Mouse (Mus musculus) intestine, embryonic 14.5 days (tissue): ENCODE data around the gene Ift52. TPM values are rescaled to one million over a fixed set of nuclear protein-coding genes. Genes with fewer than 3 reads are reported as not detected.

Experiments
- ATAC-seq: fragments of 200-750 bp; cut with Nextera tagmentation; replicated peaks from 2 replicates; pipeline ENCODE4 v1.8.0; 2017; ENCODE audit warnings: low read depth, moderate number of reproducible peaks, moderate TSS enrichment, moderate library complexity; ENCODE audit not compliant: low FRiP score, low TSS enrichment
- DNase-seq: peaks from one replicate; pipeline ENCODE4 v3.0.0-alpha.2; 2018; ENCODE audit warnings: low spot score
- H3K27ac ChIP-seq: fragments of 300-500 bp; sonication (generic); 2 replicates; pipeline ENCODE4 v1.5.1; 2014; ENCODE audit warnings: low read depth, mild to moderate bottlenecking, control low read depth
- H3K27me3 ChIP-seq: fragments of 300-500 bp; sonication (generic); replicated peaks from 2 replicates; pipeline ENCODE4 v1.6.1; 2014; ENCODE audit warnings: low read length, control low read depth; ENCODE audit not compliant: control insufficient read depth, insufficient read depth
- H3K36me3 ChIP-seq: fragments of 300-500 bp; sonication (generic); 2 replicates; pipeline ENCODE4 v1.6.1; 2014; ENCODE audit warnings: low read length, control low read depth; ENCODE audit not compliant: control insufficient read depth, insufficient read depth
- H3K4me1 ChIP-seq: fragments of 300-500 bp; sonication (generic); replicated peaks from 2 replicates; pipeline ENCODE4 v1.6.1; 2014; ENCODE audit warnings: low read length, control low read depth, mixed read lengths; ENCODE audit not compliant: control insufficient read depth, insufficient read depth
- H3K4me2 ChIP-seq: fragments of 300-500 bp; sonication (generic); 2 replicates; pipeline ENCODE4 v1.6.1; 2014; ENCODE audit warnings: low read length
- H3K4me3 ChIP-seq: fragments of 300-500 bp; sonication (generic); 2 replicates; pipeline ENCODE4 v1.5.1; 2014; ENCODE audit warnings: low read depth, low read length, control low read depth, mixed read lengths
- H3K9ac ChIP-seq: fragments of 300-500 bp; sonication (generic); 2 replicates; pipeline ENCODE4 v1.6.1; 2014; ENCODE audit warnings: mild to moderate bottlenecking, low read length
- H3K9me3 ChIP-seq: fragments of 300-500 bp; sonication (generic); 2 replicates; pipeline ENCODE4 v1.6.1; 2016; ENCODE audit warnings: low read length, control low read depth; ENCODE audit not compliant: control insufficient read depth
- WGBS: fragments of 180-500 bp; shearing (Covaris S2); extraction: QIAGEN DNeasy Blood & Tissue Kit; methylation state at CpG from one replicate; pipeline ENCODE4 v1.1.7; 2014; 5-methylcytosine and 5-hydroxymethylcytosine counted together
- polyA plus RNA-seq: library from polyadenylated mRNA; unstranded; fragments of >200 nt; fragmentation: Nextera tagmentation; extraction: Ambion mirVana; gene quantifications from 2 replicates; pipeline ENCODE4 v1.2.1, GENCODE M21; 2014

Gene Ift52
- 45.6 and 54.3 TPM in 2 replicates for polyA plus RNA-seq

- peak within 1 kb of the TSS; percentile 89 for H3K4me3 ChIP-seq
- no peaks in the 10 kb centered on the region for H3K27me3 ChIP-seq
- peak within 1 kb of the TSS; percentile 63 for H3K4me2 ChIP-seq
- H3K9me3 ChIP-seq, result no peaks in the 10 kb centered on the region
- DNase-seq, result peak; percentile 99
- under 1% methylated on average over 57 of the region's 57 CpGs for WGBS
- H3K36me3 ChIP-seq, result no peaks in the 10 kb centered on the region
- peaks cover 8% of the 10 kb centered on the region; the same call in 1 of the 2 replicates for H3K4me1 ChIP-seq
- peak within 1 kb of the TSS; percentile 62 for H3K27ac ChIP-seq
- peak within 1 kb of the TSS; percentile 73 for H3K9ac ChIP-seq
- ATAC-seq, result peak; percentile 96
Observed at GRCm38 (mm10) chr2:163016916-163017743, at the start of gene Ift52. Ift52 (plus strand) TSS chr2:163017354.

GRCm38 (mm10) chr2:162968357-162968756 is 48.8 kb upstream of the Ift52 start:
- DNase-seq, result peak; percentile 68
- H3K36me3 ChIP-seq, result no peaks in the 10 kb centered on the region
- H3K4me3 ChIP-seq, result no peak overlapping the region
- WGBS, result 9% methylated on average over 5 of the region's 5 CpGs
- no peak overlapping the region for H3K9ac ChIP-seq
- H3K27me3 ChIP-seq, result no peaks in the 10 kb centered on the region
- no peak overlapping the region for H3K27ac ChIP-seq
- peak; percentile 50; the same call in 1 of the 2 replicates for ATAC-seq
- no peaks in the 10 kb centered on the region for H3K9me3 ChIP-seq
- no peaks in the 10 kb centered on the region; the same call in 1 of the 2 replicates for H3K4me1 ChIP-seq
- H3K4me2 ChIP-seq, result no peak overlapping the region

GRCm38 (mm10) chr2:162969101-162969500 is 48.1 kb upstream of the Ift52 start:
- no peak overlapping the region for H3K9ac ChIP-seq
- no peaks in the 10 kb centered on the region for H3K36me3 ChIP-seq
- no peaks in the 10 kb centered on the region; the same call in 1 of the 2 replicates for H3K4me1 ChIP-seq
- no peak overlapping the region for H3K4me2 ChIP-seq
- DNase-seq (no peak), ATAC-seq (no peak)
- H3K27ac ChIP-seq, result no peak overlapping the region
- WGBS, result 85% methylated on average over 3 of the region's 3 CpGs
- H3K27me3 ChIP-seq, result no peaks in the 10 kb centered on the region
- no peak overlapping the region for H3K4me3 ChIP-seq
- no peaks in the 10 kb centered on the region for H3K9me3 ChIP-seq

- DNase-seq (no peak), ATAC-seq (no peak)
- no peak overlapping the region for H3K4me2 ChIP-seq
- no peaks in the 10 kb centered on the region for H3K27me3 ChIP-seq
- 89% methylated on average over 6 of the region's 6 CpGs for WGBS
- no peaks in the 10 kb centered on the region; the same call in 1 of the 2 replicates for H3K4me1 ChIP-seq
- H3K9ac ChIP-seq, result no peak overlapping the region
- no peak overlapping the region for H3K4me3 ChIP-seq
- H3K36me3 ChIP-seq, result no peaks in the 10 kb centered on the region
- no peak overlapping the region for H3K27ac ChIP-seq
- no peaks in the 10 kb centered on the region for H3K9me3 ChIP-seq
Observed at GRCm38 (mm10) chr2:162970896-162971295, 46.3 kb upstream of the Ift52 start.

GRCm38 (mm10) chr2:162972752-162973151 is 44.4 kb upstream of the Ift52 start:
- 32% methylated on average over 7 of the region's 7 CpGs for WGBS
- DNase-seq (no peak), ATAC-seq (no peak)
- Histone ChIP-seq H3K9me3 (no peaks in the 10 kb centered on the region), H3K36me3 (no peaks in the 10 kb centered on the region), H3K27me3 (no peaks in the 10 kb centered on the region), H3K27ac (no peak overlapping the region), H3K9ac (no peak overlapping the region), H3K4me3 (no peak overlapping the region), H3K4me1 (no peaks in the 10 kb centered on the region; the same call in 1 of the 2 replicates), H3K4me2 (no peak overlapping the region)

GRCm38 (mm10) chr2:162973206-162973605 is 43.9 kb upstream of the Ift52 start:
- Histone ChIP-seq H3K4me1 (no peaks in the 10 kb centered on the region; the same call in 1 of the 2 replicates), H3K4me2 (no peak overlapping the region), H3K36me3 (no peaks in the 10 kb centered on the region), H3K4me3 (no peak overlapping the region), H3K9ac (no peak overlapping the region), H3K27ac (no peak overlapping the region), H3K9me3 (no peaks in the 10 kb centered on the region), H3K27me3 (no peaks in the 10 kb centered on the region)
- ATAC-seq (no peak), DNase-seq (no peak)
- WGBS, result 63% methylated on average over 5 of the region's 5 CpGs

GRCm38 (mm10) chr2:162973637-162974036 is 43.5 kb upstream of the Ift52 start:
- ATAC-seq (no peak), DNase-seq (no peak)
- no peaks in the 10 kb centered on the region for H3K27me3 ChIP-seq
- no peaks in the 10 kb centered on the region for H3K9me3 ChIP-seq
- 15% methylated on average over 11 of the region's 11 CpGs for WGBS
- no peak overlapping the region for H3K4me3 ChIP-seq
- no peak overlapping the region for H3K4me2 ChIP-seq
- H3K27ac ChIP-seq, result no peak overlapping the region
- H3K9ac ChIP-seq, result no peak overlapping the region
- H3K4me1 ChIP-seq, result no peaks in the 10 kb centered on the region; the same call in 1 of the 2 replicates
- H3K36me3 ChIP-seq, result no peaks in the 10 kb centered on the region

- 80% methylated on average over 11 of the region's 11 CpGs for WGBS
- ATAC-seq, result no peak
Observed at GRCm38 (mm10) chr2:162975157-162975775, 41.9 kb upstream of the Ift52 start.

More at GRCm38 (mm10) chr2:162975157-162975775, 41.9 kb upstream of the Ift52 start:
- Histone ChIP-seq H3K9ac (no peak overlapping the region), H3K4me3 (no peak overlapping the region), H3K9me3 (no peaks in the 10 kb centered on the region), H3K4me1 (no peaks in the 10 kb centered on the region; the same call in 1 of the 2 replicates), H3K4me2 (no peak overlapping the region), H3K27me3 (no peaks in the 10 kb centered on the region), H3K27ac (no peak overlapping the region), H3K36me3 (no peaks in the 10 kb centered on the region)
- DNase-seq, result no peak
